Mouse (Mus musculus) C2C12 (cell line): ENCODE results near the gene Shank3. TPM values are rescaled to one million over a fixed set of nuclear protein-coding genes. Genes with fewer than 3 reads are reported as not detected.

Experiments
- H3K27me3 ChIP-seq: one replicate; pipeline ENCODE4 v1.6.1; 2011; ENCODE audit not compliant: control insufficient read depth, insufficient read depth, insufficient read length
- H3K36me3 ChIP-seq: one replicate; pipeline ENCODE4 v1.6.1; 2011; ENCODE audit not compliant: control insufficient read depth, insufficient read depth
- H3K4me3 ChIP-seq: one replicate; pipeline ENCODE4 v1.5.1; 2011; ENCODE audit warnings: mild to moderate bottlenecking, control low read depth; ENCODE audit not compliant: poor library complexity, insufficient read depth, severe bottlenecking
- H3K79me2 ChIP-seq: one replicate; pipeline ENCODE4 v1.6.1; 2011; ENCODE audit not compliant: control insufficient read depth, insufficient read depth
- H3K79me3 ChIP-seq: one replicate; pipeline ENCODE4 v1.6.1; 2011; ENCODE audit warnings: low read depth, control low read depth
- H3ac ChIP-seq: one replicate; pipeline ENCODE3; 2011; ENCODE audit warnings: low read depth; ENCODE audit not compliant: control insufficient read depth, insufficient read length
- CEBPB ChIP-seq: IDR thresholded peaks from one replicate; pipeline ENCODE4 v1.6.1; 2011; ENCODE audit warnings: low read depth, mild to moderate bottlenecking, control low read depth, moderate library complexity
- CTCF ChIP-seq: IDR thresholded peaks from one replicate; pipeline ENCODE4 v1.5.1; 2011; ENCODE audit not compliant: control insufficient read depth, insufficient read depth, insufficient read length
- FOSL1 ChIP-seq: IDR thresholded peaks from one replicate; pipeline ENCODE4 v1.8.0; 2011; ENCODE audit warnings: mild to moderate bottlenecking, low read length; ENCODE audit not compliant: poor library complexity, insufficient read depth, severe bottlenecking
- MAX ChIP-seq: IDR thresholded peaks from one replicate; pipeline ENCODE4 v1.6.1; 2011; ENCODE audit warnings: mild to moderate bottlenecking, control low read depth
- MYOD1 ChIP-seq: IDR thresholded peaks from one replicate; pipeline ENCODE4 v1.6.1; 2011; ENCODE audit warnings: low read depth; ENCODE audit not compliant: control insufficient read depth, insufficient read length
- MYOG ChIP-seq: IDR thresholded peaks from one replicate; pipeline ENCODE4 v1.6.1; 2011; ENCODE audit not compliant: control insufficient read depth, insufficient read length; ENCODE audit errors: extremely low read depth
- USF1 ChIP-seq: IDR thresholded peaks from one replicate; pipeline ENCODE4 v1.6.1; 2011; ENCODE audit warnings: low read depth, mild to moderate bottlenecking, control low read depth, moderate library complexity
- polyA plus RNA-seq: library from polyadenylated mRNA; unstranded; fragments of >200 nt; fragmentation: generic; extraction: Trizol; gene quantifications from one replicate; pipeline ENCODE4 v1.2.1, GENCODE M21; 2012; ENCODE audit warnings: missing spikeins

Shank3 gene
- polyA plus RNA-seq, 1 experiment: 4.0 TPM

DNA sequence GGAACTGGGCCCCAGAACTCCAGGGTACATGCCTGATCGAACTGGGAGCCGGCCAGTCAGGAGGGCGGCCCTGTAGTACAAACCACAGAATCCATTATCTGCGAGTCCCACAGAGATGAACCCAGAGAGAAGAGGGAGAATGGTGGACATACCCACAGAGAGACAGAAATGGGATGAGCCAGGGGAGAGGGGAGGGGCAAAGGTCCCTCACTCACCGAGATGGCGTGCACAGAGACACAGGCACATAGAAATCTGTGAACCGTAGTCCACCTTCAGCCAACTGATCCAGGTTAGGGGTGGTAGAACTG, 24.2 kb upstream of the Shank3 start:
- no peaks in the 10 kb centered on the region for H3K79me3 ChIP-seq
- no peak overlapping the region for H3ac ChIP-seq
- H3K27me3 ChIP-seq: no peaks in the 10 kb centered on the region
- no peaks in the 10 kb centered on the region for H3K36me3 ChIP-seq
- H3K4me3 ChIP-seq: peak overlapping the region; percentile 45
- H3K79me2 ChIP-seq: no peaks in the 10 kb centered on the region
- TF ChIP-seq MYOD1 (no peak), MAX (no peak), FOSL1 (no peak), CEBPB (no peak), MYOG (no peak), USF1 (no peak), CTCF (no peak)

DNA sequence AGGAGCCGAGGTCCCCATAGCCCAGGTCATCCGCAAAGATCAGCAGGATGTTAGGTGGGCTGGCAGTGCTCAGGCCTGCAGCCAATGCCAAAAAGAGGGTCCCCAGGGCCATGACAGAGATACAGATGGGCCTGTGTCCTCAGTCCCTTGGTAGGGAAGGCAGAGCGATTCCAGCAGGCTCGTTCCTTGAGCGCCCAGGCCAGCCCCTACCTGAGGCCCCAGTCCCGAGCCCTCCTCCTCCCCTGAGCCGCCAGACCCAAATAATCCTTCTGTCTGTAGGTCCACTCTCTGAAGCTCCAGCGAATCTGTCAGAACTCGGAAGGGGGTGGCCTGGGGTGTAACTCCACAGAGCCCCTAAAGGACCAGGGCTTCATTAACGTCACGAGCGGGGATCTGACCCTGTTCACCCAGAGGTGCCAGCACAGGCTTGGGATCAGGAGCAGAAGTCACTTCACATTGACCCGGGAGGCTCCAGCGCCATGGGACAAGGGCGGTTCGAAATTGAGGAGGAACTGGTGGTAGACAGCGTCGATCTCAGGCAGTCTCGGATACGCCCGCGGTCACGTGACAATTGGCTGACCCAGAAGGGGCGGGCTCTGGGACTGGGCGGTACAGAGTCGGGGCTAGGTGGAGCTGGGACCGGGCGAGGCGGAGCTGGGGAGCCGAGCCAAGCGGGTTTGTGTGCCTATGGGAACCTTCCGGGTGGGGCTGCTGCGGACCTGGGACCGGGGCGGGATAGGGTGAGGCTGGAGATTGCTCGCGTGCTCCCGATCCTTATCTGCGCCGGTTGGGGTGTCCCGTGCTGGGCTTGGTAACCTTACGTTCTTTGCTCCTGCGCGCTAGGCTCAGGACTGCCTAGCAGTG, 23.6 kb upstream of the Shank3 start:
- Histone ChIP-seq H3K27me3 (no peaks in the 10 kb centered on the region), H3ac (peak overlapping the region; percentile 56), H3K79me3 (no peaks in the 10 kb centered on the region), H3K36me3 (no peaks in the 10 kb centered on the region), H3K4me3 (peak overlapping the region; percentile 45), H3K79me2 (no peaks in the 10 kb centered on the region)
- TF ChIP-seq USF1 (peak; percentile 98), CEBPB (no peak), MYOG (no peak), MYOD1 (no peak), CTCF (no peak), FOSL1 (no peak), MAX (peak; percentile 47)

DNA sequence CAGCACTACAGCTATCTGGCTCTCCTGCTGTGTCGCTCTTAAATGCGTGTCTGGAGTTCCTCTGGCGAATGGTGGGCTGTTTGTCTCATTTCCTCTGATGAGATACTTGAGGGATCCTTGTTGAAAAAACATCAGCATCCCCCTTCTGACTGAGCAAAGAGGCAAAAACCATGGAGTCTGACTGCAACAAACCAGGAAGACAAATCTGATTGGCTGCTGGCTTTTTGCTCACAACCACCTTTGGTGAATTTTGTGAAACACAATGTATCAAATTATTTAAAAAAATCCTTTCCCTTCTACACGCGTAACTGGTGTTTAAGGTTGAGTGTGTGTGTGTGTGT, 23.0 kb upstream of the Shank3 start:
- Histone ChIP-seq H3K27me3 (no peaks in the 10 kb centered on the region), H3ac (peak overlapping the region; percentile 46), H3K79me3 (no peaks in the 10 kb centered on the region), H3K79me2 (no peaks in the 10 kb centered on the region), H3K4me3 (peak overlapping the region; percentile 45), H3K36me3 (no peaks in the 10 kb centered on the region)
- TF ChIP-seq MAX (peak; percentile 0), MYOD1 (no peak)

DNA sequence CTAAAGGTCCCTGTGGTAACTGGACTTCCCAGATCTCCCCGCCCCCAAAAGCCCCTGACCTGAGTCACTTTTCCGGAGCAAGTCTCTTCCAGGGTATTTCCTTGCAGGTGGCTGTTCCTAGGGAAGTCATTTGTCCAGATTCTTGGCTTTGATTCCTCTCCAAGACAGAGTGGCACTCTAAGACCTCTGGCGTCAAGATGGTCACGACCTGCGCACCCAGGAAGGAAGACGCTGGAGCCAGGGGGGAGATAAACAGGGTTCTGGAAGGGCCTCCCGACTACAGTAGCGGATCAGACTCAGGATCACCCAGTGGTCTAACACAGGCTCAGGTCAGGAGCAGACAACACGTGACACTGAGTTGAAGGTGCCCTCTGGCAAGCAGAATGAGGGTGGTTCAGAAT, 22.3 kb upstream of the Shank3 start, which contains the start of gene Arsa:
Gene Arsa, minus strand, starts transcription at position 335 of the 401 bp plus-strand sequence.
- Histone ChIP-seq H3K79me3 (no peaks in the 10 kb centered on the region), H3K36me3 (no peaks in the 10 kb centered on the region), H3K4me3 (peak within 1 kb of the TSS; percentile 45), H3K79me2 (no peaks in the 10 kb centered on the region), H3ac (peak within 1 kb of the TSS; percentile 46), H3K27me3 (no peaks in the 10 kb centered on the region)
- TF ChIP-seq MAX (no peak), CTCF (no peak), CEBPB (no peak), MYOG (no peak), FOSL1 (no peak), MYOD1 (no peak), USF1 (no peak)

DNA sequence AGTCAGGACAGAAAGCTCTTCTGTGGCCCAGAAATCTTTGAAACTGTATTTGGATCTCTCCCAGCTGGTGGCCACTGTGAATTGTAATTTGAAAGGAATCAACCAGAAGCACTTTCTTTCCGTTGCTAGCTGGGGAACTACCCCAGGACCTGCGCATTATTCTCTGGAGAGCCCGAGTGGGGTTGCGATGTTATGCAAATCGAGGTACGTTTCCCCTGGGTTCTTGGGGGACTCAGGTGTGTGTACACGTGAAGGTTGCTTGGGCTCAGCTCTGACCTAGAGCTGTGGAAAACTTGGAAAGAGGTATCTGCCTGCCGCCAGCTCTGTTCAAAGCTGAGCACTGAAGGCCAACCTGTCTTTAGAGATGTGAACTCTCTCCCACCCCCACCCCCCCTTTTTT, 21.6 kb upstream of the Shank3 start:
- Histone ChIP-seq H3K36me3 (no peaks in the 10 kb centered on the region), H3K4me3 (no peak overlapping the region), H3K79me2 (no peaks in the 10 kb centered on the region), H3K79me3 (no peaks in the 10 kb centered on the region), H3ac (no peak overlapping the region), H3K27me3 (no peaks in the 10 kb centered on the region)
- TF ChIP-seq MYOG: no peak
- TF ChIP-seq MYOD1: no peak
- TF ChIP-seq MAX: no peak
- TF ChIP-seq CTCF: no peak
- TF ChIP-seq CEBPB: no peak
- TF ChIP-seq FOSL1: no peak
- TF ChIP-seq USF1: no peak

DNA sequence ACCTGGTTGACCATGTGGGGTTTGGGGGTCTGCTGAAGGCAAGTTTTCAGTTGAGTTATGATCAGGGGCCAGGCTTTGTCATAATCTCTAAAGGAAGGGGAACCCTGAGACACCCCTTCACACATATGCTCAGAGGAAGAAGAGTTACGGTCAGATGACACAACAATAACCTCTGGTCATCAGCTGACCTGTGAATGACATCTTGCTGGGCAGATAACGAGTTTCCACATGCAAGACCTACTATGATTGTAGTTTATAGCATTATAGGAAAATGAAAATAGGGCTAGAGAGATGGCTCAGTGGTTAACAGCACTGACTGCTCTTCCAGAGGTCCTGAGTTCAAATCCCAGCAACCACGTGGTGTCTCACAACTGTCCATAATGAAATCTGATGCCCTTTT, 20.8 kb upstream of the Shank3 start:
- H3K36me3 ChIP-seq: no peaks in the 10 kb centered on the region
- H3K79me2 ChIP-seq: no peaks in the 10 kb centered on the region
- no peak overlapping the region for H3ac ChIP-seq
- H3K4me3 ChIP-seq: no peak overlapping the region
- no peaks in the 10 kb centered on the region for H3K27me3 ChIP-seq
- TF ChIP-seq CTCF: no peak
- no peaks in the 10 kb centered on the region for H3K79me3 ChIP-seq
